Mouse (Mus musculus): ENCODE measurements around the gene Gm11037. TPM values are rescaled to one million over a fixed set of nuclear protein-coding genes. Genes with fewer than 3 reads are reported as not detected.
A peak's percentile ranks its signal among the peaks of the same experiment; 100 is the strongest.

The Gm11037 gene
- polyA plus RNA-seq, 1 experiment, result not detected

DNA sequence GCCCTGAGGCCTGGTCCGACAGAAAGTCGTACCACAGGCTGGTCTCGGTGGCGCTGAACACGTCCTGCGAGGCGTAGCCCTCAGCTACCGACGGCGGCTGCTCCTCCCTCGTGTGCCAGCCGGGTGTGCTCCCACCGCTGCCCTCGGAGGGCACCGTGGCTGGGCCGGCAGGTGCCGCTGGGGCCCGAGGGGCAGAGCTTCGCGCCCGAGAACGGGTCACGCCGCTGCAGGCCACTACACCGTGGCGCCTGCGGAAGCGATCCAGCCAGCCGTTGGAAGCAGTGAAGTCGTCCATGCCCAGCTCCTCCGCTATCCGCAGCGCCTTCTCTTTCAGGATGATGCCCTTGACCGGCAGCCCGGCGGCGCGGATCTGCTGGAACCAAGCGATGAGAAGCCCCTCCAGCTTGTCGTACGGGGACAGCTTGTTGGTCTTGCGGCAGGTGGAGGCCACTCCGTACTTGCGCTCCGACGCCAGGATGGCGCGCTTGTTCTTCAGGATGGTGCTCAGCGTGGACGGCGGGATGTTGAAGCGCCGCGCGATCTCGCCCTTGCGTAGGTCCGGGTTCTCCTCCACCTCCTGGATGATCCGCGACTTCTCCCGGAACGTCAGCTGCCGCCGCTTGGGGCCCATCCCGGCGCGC, 46.1 kb downstream of the Gm11037 start:
- peak; percentile 67 for DNase-seq (ENCODE audit: low spot score)

- DNase-seq (ENCODE audit: low spot score), result peak; percentile 84
Observed at GRCm38 (mm10) chr2:131179990-131180587, 46.8 kb downstream of the Gm11037 start, which contains the start of gene Cenpb. TSS of gene Cenpb (minus strand) at chr2:131180067.

Other genes starting within 250 kb of the Gm11037 start
- 46.6 and 46.9 TPM in 2 replicates for gene 4930402H24Rik, start 227.1 kb upstream of the Gm11037 start, polyA plus RNA-seq (2012; rRNA removed)
- 94.2 and 104 TPM in 2 replicates for gene Atrn, start 227.0 kb upstream of the Gm11037 start, polyA plus RNA-seq (2012; rRNA removed)
- 135 and 138 TPM in 2 replicates for gene Gfra4, start 90.4 kb upstream of the Gm11037 start, polyA plus RNA-seq (2012; rRNA removed)
- 256 and 287 TPM in 2 replicates for gene Adam33, start 69.7 kb upstream of the Gm11037 start, polyA plus RNA-seq (2012; rRNA removed)
- 7.6 and 8.7 TPM in 2 replicates for gene Siglec1, start 46.7 kb upstream of the Gm11037 start, polyA plus RNA-seq (2012; rRNA removed)
- 33.1 and 34.8 TPM in 2 replicates for gene Hspa12b, start 6.2 kb upstream of the Gm11037 start, polyA plus RNA-seq (2012; rRNA removed)
- gene 1700037H04Rik, start 26.6 kb downstream of the Gm11037 start, polyA plus RNA-seq (2012; rRNA removed), result 51.9 and 54.5 TPM in 2 replicates
- 60.4 and 94.3 TPM in 2 replicates for gene Cenpb, start 46.6 kb downstream of the Gm11037 start, polyA plus RNA-seq (2012; rRNA removed)
- 38.9 and 39.3 TPM in 2 replicates for gene Cdc25b, start 53.5 kb downstream of the Gm11037 start, polyA plus RNA-seq (2012; rRNA removed)
- 10.3 and 12.4 TPM in 2 replicates for gene Spef1, start 53.8 kb downstream of the Gm11037 start, polyA plus RNA-seq (2012; rRNA removed)
- 40.0 and 44.7 TPM in 2 replicates for gene Ap5s1, start 73.6 kb downstream of the Gm11037 start, polyA plus RNA-seq (2012; rRNA removed)
- 47.2 and 50.2 TPM in 2 replicates for gene Mavs, start 100.6 kb downstream of the Gm11037 start, polyA plus RNA-seq (2012; rRNA removed)
- gene Pank2, start 129.0 kb downstream of the Gm11037 start, polyA plus RNA-seq (2012; rRNA removed), result 27.0 and 33.0 TPM in 2 replicates
- 5.4 and 6.2 TPM in 2 replicates for gene Rnf24, start 219.4 kb downstream of the Gm11037 start, polyA plus RNA-seq (2012; rRNA removed)

Data from urinary bladder, adult 2 months (tissue).